Mouse (Mus musculus): ENCODE results near the gene Pcbd1.
"Not testable (repeated sequence)": the region's sequence is repeated elsewhere in the genome, so short reads cannot be mapped to it uniquely, and the experiment has no call there.

Gene Pcbd1

GRCm38 (mm10) chr10:61103564-61104114 is 14.5 kb downstream of the Pcbd1 start:
- DNase-seq (ENCODE audit: extremely low spot score): no peak

- no peak for DNase-seq (ENCODE audit: extremely low spot score)
Observed at GRCm38 (mm10) chr10:61114246-61114720, 25.2 kb downstream of the Pcbd1 start.

GRCm38 (mm10) chr10:61121732-61122131 is 32.6 kb downstream of the Pcbd1 start:
- not testable (repeated sequence) for DNase-seq (ENCODE audit: extremely low spot score)

- DNase-seq (ENCODE audit: extremely low spot score): no peak
Observed at GRCm38 (mm10) chr10:61123276-61123913, 34.3 kb downstream of the Pcbd1 start.

GRCm38 (mm10) chr10:61124462-61124861 is 35.3 kb downstream of the Pcbd1 start:
- DNase-seq (ENCODE audit: extremely low spot score): no peak

- DNase-seq (ENCODE audit: extremely low spot score): no peak
Observed at GRCm38 (mm10) chr10:61128701-61129365, 39.7 kb downstream of the Pcbd1 start.

- no peak for DNase-seq (ENCODE audit: extremely low spot score)
Observed at GRCm38 (mm10) chr10:61130959-61131358, 41.8 kb downstream of the Pcbd1 start.

- no peak for DNase-seq (ENCODE audit: extremely low spot score)
Observed at GRCm38 (mm10) chr10:61134041-61134440, 44.9 kb downstream of the Pcbd1 start.

GRCm38 (mm10) chr10:61135226-61135839 is 46.2 kb downstream of the Pcbd1 start:
- DNase-seq (ENCODE audit: extremely low spot score): no peak

- no peak for DNase-seq (ENCODE audit: extremely low spot score)
Observed at GRCm38 (mm10) chr10:61137567-61137966, 48.4 kb downstream of the Pcbd1 start.

- DNase-seq (ENCODE audit: extremely low spot score): no peak
Observed at GRCm38 (mm10) chr10:61143343-61143742, 54.2 kb downstream of the Pcbd1 start.
